Mouse (Mus musculus) layer of hippocampus, postnatal 36 days (tissue): ENCODE measurements around the gene Ypel3. TPM values are rescaled to one million over a fixed set of nuclear protein-coding genes. Genes with fewer than 3 reads are reported as not detected.
A peak's percentile ranks its signal among the peaks of the same experiment; 100 is the strongest.

Experiments
- DNase-seq, 2 experiments: peaks; one replicate each; pipeline ENCODE4 v3.0.0; 2022
- total RNA-seq, 2 experiments: library from RNA; stranded (reverse); gene quantifications; 2 replicates each; pipeline ENCODE4 v1.2.3; 2021

Gene Ypel3
- total RNA-seq, 2 experiments from 2014 or later, result 278 to 291 TPM

GRCm38 (mm10) chr7:126794271-126794605, 17.5 kb downstream of the Ypel3 start:
- DNase-seq, result no peak

- DNase-seq, result no peak
Observed at GRCm38 (mm10) chr7:126795387-126796317, 18.9 kb downstream of the Ypel3 start.

GRCm38 (mm10) chr7:126796350-126796932, 19.7 kb downstream of the Ypel3 start:
- DNase-seq, result peak in 1 of 2 experiments; percentile 57

- no peak for DNase-seq
Observed at GRCm38 (mm10) chr7:126797411-126798126, 20.8 kb downstream of the Ypel3 start, which contains the start of gene Fam57b. Fam57b (plus strand) TSS chr7:126797668.

GRCm38 (mm10) chr7:126798127-126799049, 21.6 kb downstream of the Ypel3 start:
- DNase-seq, result no peak

GRCm38 (mm10) chr7:126799050-126799467, 22.3 kb downstream of the Ypel3 start:
- peak; percentile 96 to 98 for DNase-seq

GRCm38 (mm10) chr7:126799468-126800268, 22.9 kb downstream of the Ypel3 start:
- DNase-seq, result peak; percentile 79 to 86

GRCm38 (mm10) chr7:126800269-126801056, 23.7 kb downstream of the Ypel3 start:
- DNase-seq, result no peak

GRCm38 (mm10) chr7:126801057-126801422, 24.3 kb downstream of the Ypel3 start:
- no peak for DNase-seq

- no peak for DNase-seq
Observed at GRCm38 (mm10) chr7:126802134-126802889, 25.6 kb downstream of the Ypel3 start.

GRCm38 (mm10) chr7:126803181-126803580, 26.4 kb downstream of the Ypel3 start:
- DNase-seq, result no peak

- DNase-seq, result no peak
Observed at GRCm38 (mm10) chr7:126803751-126804150, 27.0 kb downstream of the Ypel3 start.

GRCm38 (mm10) chr7:126806956-126807355, 30.2 kb downstream of the Ypel3 start:
- no peak for DNase-seq

- no peak for DNase-seq
Observed at GRCm38 (mm10) chr7:126807405-126807804, 30.6 kb downstream of the Ypel3 start.

GRCm38 (mm10) chr7:126808703-126809455, 32.1 kb downstream of the Ypel3 start:
- peak; percentile 89 to 90 for DNase-seq

- no peak for DNase-seq
Observed at GRCm38 (mm10) chr7:126809723-126810369, 33.1 kb downstream of the Ypel3 start.

GRCm38 (mm10) chr7:126815726-126816222, 39.0 kb downstream of the Ypel3 start:
- no peak for DNase-seq

GRCm38 (mm10) chr7:126816494-126816893, 39.7 kb downstream of the Ypel3 start:
- no peak for DNase-seq
